Mouse (Mus musculus) hindbrain, embryonic 14.5 days (tissue): ENCODE measurements around the gene Ccdc180. TPM values are rescaled to one million over a fixed set of nuclear protein-coding genes. Genes with fewer than 3 reads are reported as not detected.
A peak's percentile ranks its signal among the peaks of the same experiment; 100 is the strongest.

Experiments used
- ATAC-seq: fragments of 200-750 bp; cut with Nextera tagmentation; 2 replicates; pipeline ENCODE4 v1.8.0; 2017; ENCODE audit warnings: moderate number of reproducible peaks, mild to moderate bottlenecking, moderate TSS enrichment, moderate library complexity; ENCODE audit not compliant: low FRiP score
- DNase-seq: peaks from one replicate; pipeline ENCODE4 v3.0.0-alpha.2; 2015; ENCODE audit warnings: low spot score
- H3K27ac ChIP-seq: fragments of 300-500 bp; sonication (generic); 2 replicates; pipeline ENCODE4 v1.5.1; 2014; ENCODE audit warnings: mild to moderate bottlenecking, moderate library complexity
- H3K27me3 ChIP-seq: fragments of 300-500 bp; sonication (generic); 2 replicates; pipeline ENCODE4 v1.6.1; 2014; ENCODE audit warnings: mild to moderate bottlenecking, low read length, mixed read lengths; ENCODE audit not compliant: control insufficient read depth, insufficient read depth
- H3K36me3 ChIP-seq: fragments of 300-500 bp; sonication (generic); replicated peaks from 2 replicates; pipeline ENCODE4 v1.6.1; 2014; ENCODE audit not compliant: control insufficient read depth, insufficient read depth
- H3K4me1 ChIP-seq: fragments of 300-500 bp; sonication (generic); replicated peaks from 2 replicates; pipeline ENCODE4 v1.6.1; 2014; ENCODE audit warnings: antibody characterized with exemption, low read length, mixed read lengths; ENCODE audit not compliant: control insufficient read depth, insufficient read depth
- H3K4me2 ChIP-seq: fragments of 300-500 bp; sonication (generic); replicated peaks from 2 replicates; pipeline ENCODE4 v1.6.1; 2014; ENCODE audit warnings: mild to moderate bottlenecking, moderate library complexity
- H3K4me3 ChIP-seq: fragments of 300-500 bp; sonication (generic); replicated peaks from 2 replicates; pipeline ENCODE4 v1.5.1; 2014; ENCODE audit warnings: mild to moderate bottlenecking, low read length
- H3K9ac ChIP-seq: fragments of 300-500 bp; sonication (generic); 2 replicates; pipeline ENCODE4 v1.6.1; 2014
- H3K9me3 ChIP-seq: fragments of 300-500 bp; sonication (generic); 2 replicates; pipeline ENCODE4 v1.6.1; 2016; ENCODE audit warnings: low read length; ENCODE audit not compliant: control insufficient read depth
- WGBS: fragments of 180-500 bp; shearing (Covaris S2); extraction: QIAGEN DNeasy Blood & Tissue Kit; methylation state at CpG from one replicate; pipeline ENCODE4 v1.1.7; 2014; 5-methylcytosine and 5-hydroxymethylcytosine counted together
- polyA plus RNA-seq: library from polyadenylated mRNA; unstranded; fragments of >200 nt; fragmentation: Nextera tagmentation; extraction: Ambion mirVana; gene quantifications from 2 replicates; pipeline ENCODE4 v1.2.1, GENCODE M21; 2014

Ccdc180 gene
- 0.40 and 0.59 TPM in 2 replicates for polyA plus RNA-seq

GRCm38 (mm10) chr4:45890066-45890761 lies at the start of gene Ccdc180:
TSS of gene Ccdc180 (plus strand) at chr4:45890303.
- peaks cover 10% of the 10 kb centered on the region for H3K4me1 ChIP-seq
- DNase-seq = peak; percentile 41
- no peaks in the 10 kb centered on the region for H3K36me3 ChIP-seq
- H3K4me3 ChIP-seq = no peak within 1 kb of the TSS
- no peaks in the 10 kb centered on the region for H3K27me3 ChIP-seq
- peak; percentile 51; the same call in 1 of the 2 replicates for ATAC-seq
- H3K4me2 ChIP-seq = peak within 1 kb of the TSS; percentile 30; the same call in 1 of the 2 replicates
- H3K9ac ChIP-seq = no peak within 1 kb of the TSS
- H3K27ac ChIP-seq = no peak within 1 kb of the TSS
- WGBS = 7% methylated on average over 18 of the region's 19 CpGs
- H3K9me3 ChIP-seq = no peaks in the 10 kb centered on the region

GRCm38 (mm10) chr4:45844355-45844754 lies 45.7 kb upstream of the Ccdc180 start:
- Histone ChIP-seq H3K9ac (no peak overlapping the region), H3K27ac (no peak overlapping the region), H3K4me2 (no peak overlapping the region), H3K27me3 (no peaks in the 10 kb centered on the region), H3K36me3 (no peaks in the 10 kb centered on the region), H3K4me1 (no peaks in the 10 kb centered on the region), H3K4me3 (no peak overlapping the region), H3K9me3 (no peaks in the 10 kb centered on the region)
- 51% methylated on average over 14 of the region's 14 CpGs for WGBS
- DNase-seq (peak; percentile 83), ATAC-seq (no peak)

- no peaks in the 10 kb centered on the region for H3K27me3 ChIP-seq
- no peaks in the 10 kb centered on the region for H3K36me3 ChIP-seq
- no peak overlapping the region for H3K4me3 ChIP-seq
- no peak overlapping the region for H3K27ac ChIP-seq
- no peaks in the 10 kb centered on the region for H3K4me1 ChIP-seq
- DNase-seq (no peak), ATAC-seq (no peak)
- 90% methylated on average over 2 of the region's 2 CpGs for WGBS
- H3K9me3 ChIP-seq = no peaks in the 10 kb centered on the region
- no peak overlapping the region for H3K4me2 ChIP-seq
- H3K9ac ChIP-seq = no peak overlapping the region
Observed at GRCm38 (mm10) chr4:45846263-45846662, 43.8 kb upstream of the Ccdc180 start.

GRCm38 (mm10) chr4:45848109-45848824 lies 41.8 kb upstream of the Ccdc180 start, which contains the start of gene Stra6l:
TSS of gene Stra6l (plus strand) at chr4:45848664.
- no peak within 1 kb of the TSS for H3K9ac ChIP-seq
- 70% methylated on average over 10 of the region's 10 CpGs for WGBS

GRCm38 (mm10) chr4:45848825-45849156 lies 41.3 kb upstream of the Ccdc180 start:
- DNase-seq (no peak), ATAC-seq (no peak)
- 44% methylated on average over 10 of the region's 10 CpGs for WGBS
- no peaks in the 10 kb centered on the region for H3K4me1 ChIP-seq
- H3K36me3 ChIP-seq = no peaks in the 10 kb centered on the region
- H3K4me3 ChIP-seq = no peak overlapping the region
- H3K9ac ChIP-seq = no peak overlapping the region
- H3K27ac ChIP-seq = no peak overlapping the region
- H3K27me3 ChIP-seq = no peaks in the 10 kb centered on the region
- no peaks in the 10 kb centered on the region for H3K9me3 ChIP-seq
- no peak overlapping the region for H3K4me2 ChIP-seq

More at GRCm38 (mm10) chr4:45848109-45848824, 41.8 kb upstream of the Ccdc180 start, which contains the start of gene Stra6l:
- Histone ChIP-seq H3K27ac (no peak within 1 kb of the TSS), H3K4me2 (no peak within 1 kb of the TSS), H3K36me3 (no peaks in the 10 kb centered on the region), H3K4me1 (no peaks in the 10 kb centered on the region), H3K4me3 (no peak within 1 kb of the TSS), H3K9me3 (no peaks in the 10 kb centered on the region), H3K27me3 (no peaks in the 10 kb centered on the region)
- ATAC-seq = no peak
- DNase-seq = no peak

GRCm38 (mm10) chr4:45849419-45849818 lies 40.7 kb upstream of the Ccdc180 start:
- WGBS = 13% methylated on average over 1 of the region's 1 CpGs

GRCm38 (mm10) chr4:45851640-45852051 lies 38.5 kb upstream of the Ccdc180 start:
- WGBS = 18% methylated on average over 3 of the region's 3 CpGs
- ATAC-seq (peak; percentile 17; the same call in 1 of the 2 replicates), DNase-seq (no peak)

More at GRCm38 (mm10) chr4:45849419-45849818, 40.7 kb upstream of the Ccdc180 start:
- H3K4me3 ChIP-seq = no peak overlapping the region
- ATAC-seq = no peak; the same call in 1 of the 2 replicates
- no peaks in the 10 kb centered on the region for H3K4me1 ChIP-seq
- no peak overlapping the region for H3K4me2 ChIP-seq
- H3K9me3 ChIP-seq = no peaks in the 10 kb centered on the region
- H3K36me3 ChIP-seq = no peaks in the 10 kb centered on the region
- DNase-seq = no peak
- no peak overlapping the region for H3K27ac ChIP-seq
- no peaks in the 10 kb centered on the region for H3K27me3 ChIP-seq
- no peak overlapping the region for H3K9ac ChIP-seq

GRCm38 (mm10) chr4:45853496-45854246 lies 36.4 kb upstream of the Ccdc180 start:
- no peaks in the 10 kb centered on the region for H3K36me3 ChIP-seq
- 82% methylated on average over 15 of the region's 15 CpGs for WGBS

More at GRCm38 (mm10) chr4:45851640-45852051, 38.5 kb upstream of the Ccdc180 start:
- no peak overlapping the region for H3K27ac ChIP-seq
- no peaks in the 10 kb centered on the region for H3K27me3 ChIP-seq
- H3K9me3 ChIP-seq = no peaks in the 10 kb centered on the region
- H3K36me3 ChIP-seq = no peaks in the 10 kb centered on the region
- H3K9ac ChIP-seq = no peak overlapping the region
- H3K4me3 ChIP-seq = no peak overlapping the region
- H3K4me2 ChIP-seq = no peak overlapping the region
- H3K4me1 ChIP-seq = no peaks in the 10 kb centered on the region

More at GRCm38 (mm10) chr4:45853496-45854246, 36.4 kb upstream of the Ccdc180 start:
- Histone ChIP-seq H3K27me3 (no peaks in the 10 kb centered on the region), H3K27ac (no peak overlapping the region), H3K4me3 (no peak overlapping the region), H3K9ac (no peak overlapping the region), H3K4me1 (no peaks in the 10 kb centered on the region), H3K4me2 (no peak overlapping the region), H3K9me3 (no peaks in the 10 kb centered on the region)
- DNase-seq (no peak), ATAC-seq (no peak)
